Mouse (Mus musculus): Measurements from ENCODE around the gene Gm20662.

Gene Gm20662

GRCm38 (mm10) chr9:107974491-107975171, 21.5 kb upstream of the Gm20662 start:
- ATAC-seq (ENCODE audit: insufficient number of reproducible peaks, low FRiP score, low TSS enrichment) = no peak

- no peak for ATAC-seq (ENCODE audit: insufficient number of reproducible peaks, low FRiP score, low TSS enrichment)
Measured at GRCm38 (mm10) chr9:107975399-107976386, 20.5 kb upstream of the Gm20662 start, which contains the start of gene Uba7. TSS of gene Uba7 (plus strand) at chr9:107975505.

- no peak for ATAC-seq (ENCODE audit: insufficient number of reproducible peaks, low FRiP score, low TSS enrichment)
Measured at GRCm38 (mm10) chr9:107978815-107979214, 17.3 kb upstream of the Gm20662 start.

- ATAC-seq (ENCODE audit: insufficient number of reproducible peaks, low FRiP score, low TSS enrichment) = no peak
Measured at GRCm38 (mm10) chr9:107981684-107982605, 14.2 kb upstream of the Gm20662 start.

- ATAC-seq (ENCODE audit: insufficient number of reproducible peaks, low FRiP score, low TSS enrichment) = no peak
Measured at GRCm38 (mm10) chr9:107982681-107983346, 13.3 kb upstream of the Gm20662 start, which contains the start of gene Gm20661. TSS of gene Gm20661 (plus strand) at chr9:107983058.

- no peak for ATAC-seq (ENCODE audit: insufficient number of reproducible peaks, low FRiP score, low TSS enrichment)
Measured at GRCm38 (mm10) chr9:107983421-107983890, 12.7 kb upstream of the Gm20662 start.

- ATAC-seq (ENCODE audit: insufficient number of reproducible peaks, low FRiP score, low TSS enrichment) = no peak
Measured at GRCm38 (mm10) chr9:107984052-107984753, 11.9 kb upstream of the Gm20662 start.

- ATAC-seq (ENCODE audit: insufficient number of reproducible peaks, low FRiP score, low TSS enrichment) = no peak
Measured at GRCm38 (mm10) chr9:107984754-107985055, 11.4 kb upstream of the Gm20662 start.

- ATAC-seq (ENCODE audit: insufficient number of reproducible peaks, low FRiP score, low TSS enrichment) = peak; percentile 56; the same call in 1 of the 2 replicates
Measured at GRCm38 (mm10) chr9:107985131-107986119, 10.7 kb upstream of the Gm20662 start, which contains the start of gene Inka1. TSS of gene Inka1 (minus strand) at chr9:107985879.

GRCm38 (mm10) chr9:107986376-107986775, 9.8 kb upstream of the Gm20662 start:
- peak; percentile 76; the same call in 1 of the 2 replicates for ATAC-seq (ENCODE audit: insufficient number of reproducible peaks, low FRiP score, low TSS enrichment)

- ATAC-seq (ENCODE audit: insufficient number of reproducible peaks, low FRiP score, low TSS enrichment) = no peak
Measured at GRCm38 (mm10) chr9:107987950-107988349, 8.2 kb upstream of the Gm20662 start.

- ATAC-seq (ENCODE audit: insufficient number of reproducible peaks, low FRiP score, low TSS enrichment) = no peak
Measured at GRCm38 (mm10) chr9:107992197-107992596, 4.0 kb upstream of the Gm20662 start, which contains the start of gene Cdhr4. TSS of gene Cdhr4 (plus strand) at chr9:107992497.

- no peak for ATAC-seq (ENCODE audit: insufficient number of reproducible peaks, low FRiP score, low TSS enrichment)
Measured at GRCm38 (mm10) chr9:107993013-107993412, 3.1 kb upstream of the Gm20662 start.

GRCm38 (mm10) chr9:107994464-107994863, 1.7 kb upstream of the Gm20662 start:
- ATAC-seq (ENCODE audit: insufficient number of reproducible peaks, low FRiP score, low TSS enrichment) = no peak

GRCm38 (mm10) chr9:107995513-107995912, 636 bp upstream of the Gm20662 start:
- no peak for ATAC-seq (ENCODE audit: insufficient number of reproducible peaks, low FRiP score, low TSS enrichment)

- peak; percentile 99 for ATAC-seq (ENCODE audit: insufficient number of reproducible peaks, low FRiP score, low TSS enrichment)
Measured at GRCm38 (mm10) chr9:108001922-108002770, 6.0 kb downstream of the Gm20662 start, which contains the start of gene Ip6k1. TSS of gene Ip6k1 (plus strand) at chr9:108002501.

All from cerebellum, adult (tissue).